Mouse (Mus musculus): ENCODE measurements around the gene Hnrnpr. TPM values are rescaled to one million over a fixed set of nuclear protein-coding genes. Genes with fewer than 3 reads are reported as not detected.

The Hnrnpr gene
- polyA plus RNA-seq (2015; fragmentation: Nextera tagmentation; extraction: Ambion mirVana), result 262 and 263 TPM in 2 replicates

DNA sequence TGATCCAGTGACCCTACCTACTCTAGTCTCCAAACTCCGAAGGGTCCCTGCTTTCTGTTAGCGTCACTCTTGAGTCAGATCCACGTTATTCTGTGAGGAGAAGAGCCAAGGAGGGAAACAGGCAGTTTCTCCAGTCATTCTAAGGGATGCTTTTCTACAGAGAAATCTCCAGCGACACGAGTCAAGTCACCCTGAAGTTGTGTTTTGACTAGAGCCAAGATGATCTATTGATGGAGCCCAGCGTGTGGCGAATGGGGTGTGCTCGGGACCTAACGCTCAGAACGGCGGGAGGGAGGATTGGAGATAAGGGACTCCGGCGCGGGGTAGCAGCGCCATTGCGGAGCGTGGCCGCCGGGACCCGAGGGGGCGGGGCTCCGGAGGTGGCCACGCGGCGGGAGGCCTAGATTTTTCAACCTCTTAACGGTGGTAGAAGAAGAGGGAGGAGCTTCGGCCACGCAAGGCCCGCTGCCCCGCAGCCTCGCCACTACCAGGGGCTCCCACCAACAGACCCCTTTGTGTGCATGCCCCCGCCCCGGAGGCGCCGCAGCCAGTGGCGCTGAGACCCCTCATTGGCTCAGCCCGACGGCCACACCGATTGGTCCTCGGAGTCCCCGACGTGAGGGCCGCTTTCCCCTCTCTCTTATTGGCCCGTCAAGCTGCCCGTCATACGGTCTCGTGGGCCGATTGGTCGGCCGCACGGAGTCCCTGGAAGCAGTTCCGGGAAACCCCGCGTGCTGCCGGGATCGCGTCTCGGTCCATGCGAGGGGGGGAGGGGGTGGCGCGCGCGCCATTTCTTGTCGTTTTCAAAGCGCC, at the start of gene Hnrnpr:
Hnrnpr (plus strand) TSS at position 714 of the 813 bp plus-strand sequence.
- WGBS, result under 1% methylated on average over 62 of the region's 65 CpGs
- Histone ChIP-seq H3K4me3 (peak within 1 kb of the TSS; percentile 99), H3K9me3 (no peaks in the 10 kb centered on the region), H3K27ac (peak within 1 kb of the TSS; percentile 99), H3K27me3 (no peaks in the 10 kb centered on the region), H3K4me1 (peaks cover 36% of the 10 kb centered on the region), H3K4me2 (replicated peaks) (peak within 1 kb of the TSS; percentile 74), H3K9ac (peak within 1 kb of the TSS; percentile 100), H3K36me3 (no peaks in the 10 kb centered on the region)
- peak; percentile 99 for ATAC-seq (ENCODE audit: low FRiP score, low read depth)

DNA sequence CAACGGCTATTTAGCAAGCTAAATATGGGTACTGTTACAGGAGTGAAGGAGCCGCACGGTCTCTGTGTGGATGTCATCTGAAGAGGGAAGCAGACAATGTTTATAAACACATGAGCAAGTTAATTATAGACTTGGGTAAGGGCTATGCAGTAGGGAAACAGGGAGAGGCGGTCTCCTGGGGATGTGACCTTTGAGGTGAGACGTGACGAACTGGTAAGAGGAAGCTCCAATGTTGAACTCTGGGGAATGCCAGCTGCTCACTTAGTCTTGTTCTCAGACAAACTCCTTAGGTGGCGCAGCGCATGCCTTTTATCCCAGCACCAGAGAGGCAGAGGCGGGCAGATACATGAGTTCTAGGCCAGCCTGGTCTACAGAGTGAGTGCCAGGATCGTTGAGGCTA, 48.8 kb upstream of the Hnrnpr start:
- H3K9me3 ChIP-seq, result no peaks in the 10 kb centered on the region
- no peak overlapping the region for H3K27ac ChIP-seq
- no peak overlapping the region for H3K9ac ChIP-seq
- no peak overlapping the region for H3K4me3 ChIP-seq
- H3K4me1 ChIP-seq, result no peaks in the 10 kb centered on the region
- ATAC-seq (ENCODE audit: low FRiP score, low read depth), result no peak
- no peaks in the 10 kb centered on the region for H3K36me3 ChIP-seq
- 0 out of 2 replicates have a peak, but pooled peaks cover 3% of the 10 kb centered on the region for H3K27me3 ChIP-seq
- 75% methylated on average over 10 of the region's 10 CpGs for WGBS
- H3K4me2 ChIP-seq (replicated peaks), result no peak overlapping the region

DNA sequence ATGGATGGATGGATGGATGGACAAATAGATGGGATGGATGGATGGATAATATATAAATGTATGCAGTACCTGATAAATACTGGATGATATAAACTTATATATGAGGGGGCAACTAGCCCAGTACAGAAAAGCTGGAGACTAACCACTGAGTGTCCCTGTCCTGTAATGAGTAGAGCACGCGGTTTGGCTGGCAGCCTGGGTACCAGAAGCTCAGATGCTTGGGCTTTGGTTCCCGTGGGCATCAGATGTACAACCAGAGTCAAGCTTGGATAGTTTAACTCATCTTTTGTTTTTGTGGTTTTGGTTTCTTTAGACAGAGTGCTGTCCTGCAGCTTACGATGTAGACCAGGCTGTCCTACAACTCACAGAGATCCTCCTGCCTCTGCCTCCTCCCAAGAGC, 47.2 kb upstream of the Hnrnpr start:
- no peak overlapping the region for H3K4me3 ChIP-seq
- H3K27me3 ChIP-seq, result no peaks in the 10 kb centered on the region
- H3K27ac ChIP-seq, result no peak overlapping the region
- no peak overlapping the region for H3K4me2 ChIP-seq (replicated peaks)
- H3K9ac ChIP-seq, result no peak overlapping the region
- no peaks in the 10 kb centered on the region for H3K9me3 ChIP-seq
- no peak for ATAC-seq (ENCODE audit: low FRiP score, low read depth)
- WGBS, result 94% methylated on average over 4 of the region's 4 CpGs
- no peaks in the 10 kb centered on the region for H3K36me3 ChIP-seq
- no peaks in the 10 kb centered on the region for H3K4me1 ChIP-seq

DNA sequence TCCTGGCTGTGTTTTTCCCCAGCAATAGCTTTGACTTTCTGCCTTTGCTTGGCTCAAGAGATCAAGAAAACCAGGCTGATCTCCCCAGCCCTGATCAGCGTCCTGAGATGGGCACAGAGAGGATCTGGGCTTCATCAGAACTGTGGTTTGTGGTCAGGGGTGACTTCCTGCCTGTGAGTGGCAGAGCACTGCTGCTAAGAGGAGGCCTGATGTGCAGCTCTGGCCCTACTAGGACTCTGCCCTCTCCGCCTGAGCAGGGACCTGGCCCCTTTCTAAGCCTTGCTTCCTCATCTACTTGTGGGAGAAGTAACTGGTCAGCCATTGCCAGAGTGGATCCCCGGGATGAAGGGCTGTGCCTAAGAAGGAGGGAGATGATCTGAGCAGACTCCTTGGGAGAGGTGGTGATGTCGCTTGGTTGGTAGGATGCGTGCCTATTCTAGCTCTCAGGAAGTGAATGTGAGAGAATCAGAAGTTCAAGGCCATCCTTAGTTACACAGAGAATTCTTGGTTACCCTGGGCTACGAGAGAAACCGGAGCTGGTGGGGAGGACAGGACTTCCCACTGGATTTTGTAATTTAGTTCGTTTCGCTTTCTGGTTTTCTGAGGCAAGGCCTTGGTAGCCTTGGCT, 43.9 kb upstream of the Hnrnpr start:
- WGBS, result 77% methylated on average over 9 of the region's 9 CpGs
- Histone ChIP-seq H3K36me3 (no peaks in the 10 kb centered on the region), H3K27me3 (no peaks in the 10 kb centered on the region), H3K4me3 (no peak overlapping the region), H3K9ac (no peak overlapping the region), H3K4me1 (no peaks in the 10 kb centered on the region), H3K4me2 (replicated peaks) (no peak overlapping the region), H3K9me3 (no peaks in the 10 kb centered on the region), H3K27ac (no peak overlapping the region)
- no peak for ATAC-seq (ENCODE audit: low FRiP score, low read depth)

DNA sequence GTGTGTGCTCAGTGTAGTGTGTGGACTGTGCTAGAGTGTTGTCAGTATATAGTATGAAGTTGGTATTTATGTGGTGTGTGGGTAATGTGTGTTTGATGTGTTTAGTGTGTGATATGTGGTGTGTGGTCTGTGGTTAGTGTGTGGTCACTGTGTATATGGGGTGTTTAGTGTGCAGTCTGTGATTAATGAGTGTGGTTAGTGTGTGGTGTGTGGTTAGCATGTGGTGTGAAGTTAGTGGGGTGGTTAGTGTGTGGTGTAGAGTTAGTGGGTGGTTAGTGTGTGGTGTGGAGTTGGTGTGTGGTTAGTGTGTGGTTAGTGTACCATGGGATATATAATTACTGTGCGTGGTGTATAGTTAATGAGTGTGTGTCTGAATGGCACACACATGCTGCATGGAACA, 41.8 kb upstream of the Hnrnpr start:
- no peak; the same call in 1 of the 2 replicates for ATAC-seq (ENCODE audit: low FRiP score, low read depth)

DNA sequence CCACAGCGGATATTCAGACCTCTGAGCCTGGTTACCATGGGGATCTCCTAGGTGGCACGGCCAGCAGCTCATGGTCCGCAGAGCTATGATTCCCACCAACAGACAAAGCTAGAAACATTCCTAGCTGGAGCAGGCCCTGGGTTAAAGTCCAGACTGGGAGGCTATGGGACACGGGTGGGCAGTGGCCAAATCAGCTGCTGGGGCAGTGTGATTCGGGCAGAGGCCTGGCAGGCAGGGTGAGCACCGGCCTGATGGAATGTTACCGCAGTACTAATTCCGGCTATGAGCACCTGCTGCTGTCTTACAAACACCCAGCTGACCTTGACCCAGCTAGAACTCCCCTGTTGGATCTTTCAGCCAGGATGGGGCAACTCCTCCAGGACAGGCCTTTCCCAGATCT, 40.1 kb upstream of the Hnrnpr start:
- H3K4me1 ChIP-seq, result no peaks in the 10 kb centered on the region
- 80% methylated on average over 8 of the region's 8 CpGs for WGBS

More for the DNA sequence above, 41.8 kb upstream of the Hnrnpr start:
- no peaks in the 10 kb centered on the region for H3K4me1 ChIP-seq
- H3K27me3 ChIP-seq, result no peaks in the 10 kb centered on the region
- no peak overlapping the region for H3K4me3 ChIP-seq
- no peak overlapping the region for H3K27ac ChIP-seq
- H3K4me2 ChIP-seq (replicated peaks), result no peak overlapping the region
- no peak overlapping the region for H3K9ac ChIP-seq
- 72% methylated on average over 1 of the region's 1 CpGs for WGBS
- peaks cover 4% of the 10 kb centered on the region; the same call in 1 of the 2 replicates for H3K36me3 ChIP-seq
- peaks cover 19% of the 10 kb centered on the region for H3K9me3 ChIP-seq

DNA sequence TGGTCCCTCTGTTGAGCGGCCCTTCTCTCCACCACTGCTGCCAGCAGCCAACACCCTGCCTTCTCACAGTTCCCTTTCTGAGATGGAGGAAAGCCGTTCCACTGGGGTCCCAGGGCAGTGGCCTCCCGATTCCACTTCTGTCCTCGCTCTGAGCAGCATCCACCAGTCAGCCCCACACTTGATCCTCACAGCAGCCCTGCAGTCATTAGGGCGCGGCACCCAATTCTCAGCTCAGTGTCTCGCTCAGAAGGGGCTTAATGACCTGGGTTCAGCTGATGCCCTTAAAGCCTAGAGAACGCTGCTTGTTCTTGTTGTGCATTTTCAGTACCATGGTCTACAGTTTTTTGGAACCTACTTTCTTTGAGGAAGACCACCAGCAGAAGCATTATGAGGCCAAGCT, 29.6 kb upstream of the Hnrnpr start:
- Histone ChIP-seq H3K27me3 (peaks cover 10% of the 10 kb centered on the region; the same call in 1 of the 2 replicates), H3K4me1 (peaks cover 30% of the 10 kb centered on the region), H3K36me3 (no peaks in the 10 kb centered on the region), H3K27ac (no peak overlapping the region), H3K4me3 (no peak overlapping the region), H3K9ac (no peak overlapping the region), H3K4me2 (replicated peaks) (no peak overlapping the region), H3K9me3 (no peaks in the 10 kb centered on the region)
- ATAC-seq (ENCODE audit: low FRiP score, low read depth), result no peak
- WGBS, result 61% methylated on average over 8 of the region's 8 CpGs

More for the DNA sequence above, 40.1 kb upstream of the Hnrnpr start:
- Histone ChIP-seq H3K4me2 (replicated peaks) (no peak overlapping the region), H3K4me3 (no peak overlapping the region), H3K27ac (no peak overlapping the region), H3K9ac (no peak overlapping the region), H3K27me3 (no peaks in the 10 kb centered on the region), H3K9me3 (peaks cover 21% of the 10 kb centered on the region), H3K36me3 (peaks cover 4% of the 10 kb centered on the region; the same call in 1 of the 2 replicates)
- ATAC-seq (ENCODE audit: low FRiP score, low read depth), result no peak

DNA sequence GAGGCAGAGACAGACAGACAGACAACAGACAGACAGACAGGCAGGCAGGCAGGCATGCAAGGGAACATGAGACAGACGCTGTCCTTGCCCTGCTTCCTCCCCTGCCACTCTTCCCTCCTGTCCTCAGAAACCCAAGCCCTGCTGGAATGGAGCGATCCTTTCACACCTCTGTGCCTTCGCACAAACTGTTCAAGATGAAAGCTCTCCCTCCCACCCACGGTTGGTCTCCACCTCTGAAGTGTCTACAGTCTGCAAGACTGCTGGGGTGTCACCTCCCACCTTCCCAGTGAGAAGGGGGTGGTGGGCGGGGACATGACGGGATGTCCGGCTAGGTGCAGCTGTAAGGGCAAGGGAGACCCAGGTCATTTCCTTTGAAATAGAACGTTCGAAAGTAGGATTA, 29.1 kb upstream of the Hnrnpr start:
- peaks cover 6% of the 10 kb centered on the region; the same call in 1 of the 2 replicates for H3K27me3 ChIP-seq
- ATAC-seq (ENCODE audit: low FRiP score, low read depth), result no peak
- peaks cover 34% of the 10 kb centered on the region for H3K4me1 ChIP-seq
- H3K9ac ChIP-seq, result no peak overlapping the region
- H3K4me2 ChIP-seq (replicated peaks), result no peak overlapping the region
- no peak overlapping the region for H3K27ac ChIP-seq
- no peak overlapping the region for H3K4me3 ChIP-seq
- 40% methylated on average over 9 of the region's 9 CpGs for WGBS
- H3K36me3 ChIP-seq, result no peaks in the 10 kb centered on the region
- H3K9me3 ChIP-seq, result no peaks in the 10 kb centered on the region

DNA sequence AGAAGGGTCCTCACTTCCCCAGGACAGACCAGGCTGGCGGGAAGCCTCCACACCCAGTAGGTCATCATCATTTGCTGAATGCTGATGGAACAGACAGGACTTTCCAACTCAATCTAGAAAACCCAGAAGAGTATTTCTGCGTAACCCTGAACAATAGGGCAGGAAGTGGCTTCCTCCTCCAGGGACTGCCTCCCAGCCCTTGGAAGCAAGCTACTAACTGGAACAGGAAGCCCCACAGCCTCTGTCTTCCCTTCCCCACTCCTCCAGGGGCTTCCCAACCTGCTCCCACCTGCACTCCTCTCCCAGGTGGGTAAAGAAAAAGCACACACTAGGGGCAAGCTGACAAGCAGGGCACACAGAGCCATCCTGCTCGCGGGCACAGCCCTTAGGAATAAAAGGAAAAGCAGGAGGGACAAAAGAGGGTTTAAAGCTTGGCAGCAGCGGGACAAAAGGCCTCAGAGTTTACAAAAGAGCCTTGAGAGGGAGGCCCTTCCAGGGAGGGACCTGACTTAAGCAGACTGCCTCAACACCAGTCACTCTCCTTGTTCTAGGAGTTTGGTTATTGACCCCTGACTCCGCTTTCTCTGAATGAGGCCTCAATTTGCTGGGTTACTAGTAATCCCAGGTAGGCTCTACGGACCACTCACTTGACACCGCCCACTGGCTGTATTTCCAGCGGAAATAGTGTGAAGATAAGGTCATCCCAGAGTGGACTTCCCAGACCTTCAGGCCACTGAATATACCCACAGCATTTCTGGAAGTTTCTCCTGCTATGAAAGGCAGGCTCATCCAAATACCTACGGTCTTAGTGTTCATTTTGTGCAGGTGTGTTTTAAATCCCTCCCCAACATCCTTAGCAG, 27.9 kb upstream of the Hnrnpr start:
- no peak for ATAC-seq (ENCODE audit: low FRiP score, low read depth)
- Histone ChIP-seq H3K36me3 (peaks cover 9% of the 10 kb centered on the region), H3K27me3 (no peaks in the 10 kb centered on the region), H3K4me3 (no peak overlapping the region), H3K9ac (peak overlapping the region; percentile 35; the same call in 1 of the 2 replicates), H3K27ac (peak overlapping the region; percentile 84; the same call in 1 of the 2 replicates), H3K4me1 (peaks cover 44% of the 10 kb centered on the region), H3K4me2 (replicated peaks) (no peak overlapping the region), H3K9me3 (no peaks in the 10 kb centered on the region)
- WGBS, result 56% methylated on average over 10 of the region's 10 CpGs

DNA sequence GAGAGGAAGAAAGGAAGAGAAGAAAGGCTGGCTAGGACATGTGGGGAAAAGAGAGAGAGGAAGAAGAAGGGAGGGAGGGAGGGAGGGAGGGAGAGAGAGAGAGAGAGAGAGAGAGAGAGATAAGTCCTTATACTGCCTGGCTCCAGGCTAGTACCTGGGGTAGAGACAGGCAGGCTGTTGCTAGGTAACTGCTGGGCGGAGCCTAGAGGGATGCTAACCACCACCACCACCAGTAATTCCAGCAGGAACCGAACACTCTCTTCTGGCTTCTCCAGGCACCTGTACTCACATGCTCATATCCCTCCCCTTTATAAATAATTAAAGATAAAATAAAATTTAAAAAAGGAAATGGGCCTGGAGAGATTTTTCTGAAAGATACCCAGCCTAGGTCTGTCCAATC, 27.0 kb upstream of the Hnrnpr start:
- 0 out of 2 replicates have a peak, but pooled peaks cover 3% of the 10 kb centered on the region for H3K9me3 ChIP-seq
- H3K27ac ChIP-seq, result peak overlapping the region; percentile 84
- no peak overlapping the region for H3K4me3 ChIP-seq
- H3K36me3 ChIP-seq, result peaks cover 19% of the 10 kb centered on the region
- no peak for ATAC-seq (ENCODE audit: low FRiP score, low read depth)
- peak overlapping the region; percentile 95 for H3K4me2 ChIP-seq (replicated peaks)
- H3K4me1 ChIP-seq, result peaks cover 44% of the 10 kb centered on the region
- peaks cover 3% of the 10 kb centered on the region for H3K27me3 ChIP-seq
- H3K9ac ChIP-seq, result no peak overlapping the region
- WGBS, result 21% methylated on average over 2 of the region's 2 CpGs

DNA sequence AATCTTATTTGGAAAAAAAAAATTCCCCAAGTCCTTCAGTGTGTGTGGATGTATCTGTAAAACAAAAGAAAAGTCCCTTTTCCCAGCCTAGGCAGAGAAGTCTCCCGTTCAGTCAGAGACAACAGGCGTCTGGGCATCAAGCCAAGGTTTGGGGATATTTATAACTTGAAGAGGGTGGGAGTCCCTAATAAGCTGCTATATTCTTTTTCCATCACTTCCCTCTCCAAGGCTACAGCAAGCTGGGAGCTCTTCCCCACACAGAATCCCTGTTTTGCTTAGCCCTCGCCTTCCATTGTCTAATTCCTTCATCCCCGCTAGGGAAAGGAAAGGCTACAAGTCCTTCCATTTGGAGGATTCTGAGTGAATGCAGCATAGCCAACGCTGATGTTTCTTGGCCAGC, 26.3 kb upstream of the Hnrnpr start, which contains the start of gene Zfp46:
Zfp46 (plus strand) TSS at position 229 of the 400 bp plus-strand sequence.
- Histone ChIP-seq H3K36me3 (peaks cover 25% of the 10 kb centered on the region), H3K9ac (peak within 1 kb of the TSS; percentile 83), H3K4me2 (replicated peaks) (peak within 1 kb of the TSS; percentile 95), H3K27me3 (peaks cover 10% of the 10 kb centered on the region), H3K27ac (peak within 1 kb of the TSS; percentile 84), H3K4me3 (peak within 1 kb of the TSS; percentile 76), H3K4me1 (peaks cover 44% of the 10 kb centered on the region), H3K9me3 (0 out of 2 replicates have a peak, but pooled peaks cover 3% of the 10 kb centered on the region)
- ATAC-seq (ENCODE audit: low FRiP score, low read depth), result peak; percentile 29; the same call in 1 of the 2 replicates
- WGBS, result 38% methylated on average over 5 of the region's 5 CpGs

Measured in limb, embryonic 13.5 days (tissue).